Mouse (Mus musculus) adrenal gland, postnatal 10 days (tissue): ENCODE data around the gene Rab11b. TPM values are rescaled to one million over a fixed set of nuclear protein-coding genes. Genes with fewer than 3 reads are reported as not detected.
"Not testable (repeated sequence)": the region's sequence is repeated elsewhere in the genome, so short reads cannot be mapped to it uniquely, and the experiment has no call there.

Source experiments
- DNase-seq: peaks from one replicate; pipeline ENCODE4 v3.0.0; 2021; ENCODE audit warnings: mixed read lengths
- total RNA-seq, 2 experiments: library from RNA; stranded (reverse); gene quantifications; 2 replicates each; pipeline ENCODE4 v1.2.3; 2021

The Rab11b gene
- total RNA-seq, 2 experiments from 2014 or later = 213 to 245 TPM

DNA sequence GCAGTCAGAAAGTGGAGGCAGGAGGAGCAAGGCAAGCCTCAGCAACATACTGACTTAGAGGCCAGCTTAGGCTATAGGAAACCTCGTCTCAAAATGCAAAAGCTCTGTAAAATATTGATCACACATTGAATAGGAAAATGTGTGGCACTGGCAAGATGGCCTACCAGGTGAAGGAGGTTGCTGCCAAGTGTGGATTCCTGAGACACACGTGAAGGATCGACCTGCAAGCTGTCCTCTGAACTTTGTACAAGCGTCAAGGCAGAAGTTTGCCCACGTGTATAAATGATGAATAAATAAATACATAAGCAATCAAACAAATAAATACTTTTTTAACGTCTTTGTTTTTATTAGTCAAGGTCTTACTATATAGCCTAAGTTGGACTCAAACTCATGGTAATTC lies 13.1 kb upstream of the Rab11b start:
- DNase-seq = no peak

DNA sequence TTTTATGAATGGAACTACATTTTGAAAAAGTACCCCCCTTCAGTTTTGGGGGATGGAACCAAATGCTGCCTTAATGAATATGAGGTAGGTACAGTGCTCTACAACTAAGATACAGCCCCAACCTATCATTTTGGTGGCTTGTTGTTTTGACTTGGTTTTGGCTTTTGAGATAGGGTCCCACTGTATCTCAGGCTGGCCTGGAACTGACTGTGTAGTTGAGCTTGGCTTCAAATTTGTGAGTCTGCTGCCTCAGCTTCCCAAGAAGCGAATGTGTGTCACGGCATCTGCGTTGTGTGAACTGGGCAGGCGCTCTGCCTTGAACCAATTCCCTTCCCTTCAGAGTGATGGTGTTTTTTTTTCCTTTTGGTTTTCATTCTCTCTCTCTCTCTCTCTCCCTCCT lies 11.3 kb upstream of the Rab11b start:
- DNase-seq = no peak

GRCm38 (mm10) chr17:33766389-33766788 lies 6.1 kb upstream of the Rab11b start:
- no peak for DNase-seq

DNA sequence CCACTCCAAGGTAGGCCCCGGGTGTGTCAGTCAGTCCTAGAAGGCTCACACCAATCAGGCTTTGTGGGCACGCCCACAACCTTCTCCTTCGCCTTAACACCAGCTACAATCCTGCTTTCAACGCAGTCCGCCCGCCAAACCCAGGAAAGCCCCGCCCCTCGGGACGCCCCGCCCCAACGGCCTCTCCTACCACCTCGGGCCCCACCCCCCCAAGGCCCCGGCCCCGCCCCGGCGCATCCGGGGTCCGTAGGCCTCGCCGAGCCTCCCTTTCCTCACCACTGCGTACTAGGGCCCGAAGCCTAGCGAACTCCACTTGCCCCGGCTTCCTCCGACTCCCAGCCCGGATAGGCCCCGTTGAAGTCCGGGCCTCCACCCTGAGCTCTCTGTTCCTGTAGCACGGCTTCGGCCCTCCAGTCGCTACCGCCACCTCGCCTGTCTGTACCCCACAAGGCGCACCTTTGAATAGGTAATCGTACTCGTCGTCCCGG lies 519 bp downstream of the Rab11b start:
- DNase-seq = peak; percentile 99

- DNase-seq = peak; percentile 78
Observed at GRCm38 (mm10) chr17:33757231-33757630, 3.1 kb downstream of the Rab11b start.

GRCm38 (mm10) chr17:33756108-33756790 lies 4.1 kb downstream of the Rab11b start:
- DNase-seq = peak; percentile 68

DNA sequence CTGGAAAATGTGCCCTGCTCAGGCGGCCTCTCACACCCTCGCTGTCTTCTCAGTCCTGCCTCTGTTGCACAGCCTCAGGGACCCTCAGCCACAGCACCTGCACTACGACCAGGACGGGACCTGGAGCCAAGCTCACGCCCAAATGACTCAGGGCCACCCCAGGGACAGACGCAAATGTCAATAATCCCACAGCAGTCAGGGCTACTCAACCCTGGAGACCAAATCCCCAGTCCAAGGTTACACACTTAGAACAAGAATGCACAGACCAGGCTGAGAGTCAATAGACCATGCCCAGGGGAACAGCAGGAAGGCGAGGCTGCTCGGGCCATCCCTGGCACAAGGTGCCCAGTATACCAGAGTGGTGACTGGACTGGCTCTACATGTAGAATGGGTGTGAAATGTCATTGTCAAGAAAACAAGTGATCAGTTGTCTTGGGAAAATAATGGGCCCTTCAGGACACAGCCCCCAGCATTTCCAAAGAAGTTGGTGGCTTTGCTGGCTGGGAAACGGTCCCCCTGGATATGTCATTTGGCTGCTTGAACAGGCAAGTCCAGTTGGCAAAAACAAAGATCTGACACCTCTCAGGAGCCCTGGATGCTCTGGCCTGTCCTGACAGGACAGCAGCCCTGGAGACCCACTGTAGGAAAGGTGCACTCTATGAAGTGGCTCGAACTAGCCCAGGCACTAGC lies 4.8 kb downstream of the Rab11b start:
- DNase-seq = peak; percentile 81

GRCm38 (mm10) chr17:33754656-33755055 lies 5.7 kb downstream of the Rab11b start:
- no peak for DNase-seq

DNA sequence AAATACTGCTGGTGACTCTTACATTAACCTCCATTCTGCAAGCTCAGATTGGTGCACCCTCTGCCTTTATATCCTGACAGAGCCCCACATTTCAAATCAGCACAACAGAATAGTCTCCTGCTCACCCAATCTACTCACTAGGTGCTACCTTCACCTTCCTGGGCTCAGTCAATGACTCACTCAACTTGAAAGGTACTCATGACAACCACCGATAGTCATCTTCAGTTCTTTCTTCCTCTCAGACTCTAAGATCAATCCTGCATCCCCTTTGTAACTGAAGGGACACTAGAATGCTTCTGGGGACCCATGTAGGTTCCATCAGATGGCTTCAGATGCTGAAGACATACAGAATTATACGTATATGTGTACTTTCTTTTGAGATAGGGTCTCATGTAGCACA lies 8.0 kb downstream of the Rab11b start:
- no peak for DNase-seq

DNA sequence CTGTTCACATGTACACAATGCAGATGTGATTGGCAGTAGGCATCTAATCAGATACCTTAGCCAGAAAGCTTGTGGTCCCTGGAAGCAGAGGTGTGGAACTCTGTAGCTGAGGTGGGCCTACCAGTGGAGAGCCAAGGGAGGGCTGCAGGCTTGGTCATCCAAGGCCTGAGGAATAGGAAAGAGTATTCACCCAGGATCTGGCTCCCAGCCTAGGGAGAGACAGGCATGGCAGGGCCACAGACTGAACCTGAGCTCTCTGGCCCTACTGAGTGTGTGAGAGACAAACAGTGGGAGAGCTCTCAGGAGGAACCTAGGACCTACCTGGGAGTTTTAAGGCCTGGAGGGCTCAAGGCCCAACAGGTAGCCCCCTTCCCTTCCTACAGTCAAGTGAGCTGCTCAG lies 9.1 kb downstream of the Rab11b start:
- peak; percentile 33 for DNase-seq

- peak; percentile 48 for DNase-seq
Observed at GRCm38 (mm10) chr17:33749451-33749850, 10.9 kb downstream of the Rab11b start.

DNA sequence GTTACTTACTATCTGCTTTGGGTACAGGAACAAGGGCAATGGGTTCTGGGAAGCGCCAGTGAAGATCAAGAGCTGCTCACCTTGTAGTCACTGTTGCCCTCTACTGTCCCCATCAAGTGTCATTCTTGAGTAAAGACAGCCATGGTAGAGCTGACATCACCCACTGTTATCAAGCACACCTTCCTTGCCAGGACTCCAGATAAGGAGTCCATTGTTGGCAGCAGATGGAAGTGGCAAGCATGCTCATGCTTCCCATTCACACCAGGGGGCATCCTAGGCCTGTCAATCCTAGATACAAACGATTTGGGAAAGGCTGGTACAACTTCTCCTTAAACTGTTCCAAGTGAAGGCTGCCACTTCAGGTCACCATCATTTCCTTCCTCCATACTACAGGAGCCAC lies 14.3 kb downstream of the Rab11b start:
- DNase-seq = peak; percentile 58

DNA sequence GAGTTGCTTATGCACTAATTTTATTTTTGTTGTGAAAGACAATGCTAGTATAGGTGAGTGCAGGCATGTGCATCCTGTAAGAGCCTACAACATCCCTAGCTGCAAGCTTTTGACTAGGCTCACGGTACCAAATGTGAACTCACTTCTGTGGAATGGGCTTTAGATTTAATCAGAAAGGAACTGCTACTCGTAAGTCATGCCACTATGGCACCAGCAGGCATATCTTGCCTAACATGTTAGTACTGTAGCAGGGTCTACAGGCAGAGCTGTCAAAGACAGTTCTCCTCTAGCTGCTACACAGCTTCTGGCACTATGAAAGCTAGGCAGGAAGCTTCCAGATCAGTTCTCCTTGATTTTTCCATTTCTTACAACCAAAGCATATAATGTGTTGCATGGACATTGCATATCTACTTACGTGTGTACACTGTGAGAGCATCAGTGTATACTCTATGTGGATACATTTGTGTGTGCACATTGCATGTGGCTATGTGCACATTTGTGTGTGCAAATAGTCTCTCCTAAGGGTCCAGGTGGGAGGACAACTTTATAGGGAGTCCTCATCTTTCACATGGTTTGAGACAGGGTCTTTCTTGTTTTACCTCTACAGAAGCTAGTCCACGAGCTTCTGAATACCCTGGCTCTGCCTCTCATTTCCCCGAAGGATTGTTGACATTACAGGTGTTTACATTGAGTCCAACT lies 15.5 kb downstream of the Rab11b start:
- no peak for DNase-seq

DNA sequence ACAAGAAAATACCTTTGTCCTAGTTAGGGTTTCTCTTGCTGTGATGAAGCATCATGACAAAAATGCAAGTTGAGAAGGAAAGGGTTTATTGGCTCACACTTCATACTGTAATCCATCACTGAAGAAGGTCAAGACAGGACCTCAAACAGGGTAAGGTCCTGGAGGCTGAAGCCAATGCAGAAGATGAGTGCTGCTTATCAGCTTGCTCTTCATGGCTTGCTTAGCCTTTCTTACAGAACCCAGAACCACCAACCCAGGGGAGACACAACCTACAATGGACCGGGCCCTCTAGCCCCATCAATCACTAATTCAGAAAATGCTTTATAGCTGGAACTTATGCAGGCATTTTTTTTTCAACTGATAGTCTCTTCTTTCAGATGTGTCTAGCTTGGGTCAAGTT lies 17.9 kb downstream of the Rab11b start:
- DNase-seq = no peak

DNA sequence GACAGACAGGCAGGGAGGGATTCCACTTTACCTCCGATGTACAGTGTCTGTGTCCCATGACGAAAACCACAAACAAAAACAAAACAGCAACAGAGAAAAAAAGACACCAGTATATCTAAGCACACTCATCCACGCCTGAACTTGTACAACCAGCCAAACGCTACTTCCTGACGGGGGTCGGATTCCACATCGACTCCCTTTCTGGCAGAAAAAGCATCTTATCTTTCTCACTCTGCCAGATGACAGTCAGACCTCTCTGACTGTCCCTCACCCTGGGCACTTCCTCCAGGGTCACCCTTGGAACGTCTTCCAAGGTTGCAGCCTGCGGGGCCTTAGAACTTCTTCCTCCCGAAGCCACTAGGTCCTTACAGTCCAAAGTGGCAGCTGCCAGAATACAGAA lies 26.8 kb downstream of the Rab11b start:
- not testable (repeated sequence) for DNase-seq

GRCm38 (mm10) chr17:33732556-33733083 lies 27.7 kb downstream of the Rab11b start:
- DNase-seq = not testable (repeated sequence)

DNA sequence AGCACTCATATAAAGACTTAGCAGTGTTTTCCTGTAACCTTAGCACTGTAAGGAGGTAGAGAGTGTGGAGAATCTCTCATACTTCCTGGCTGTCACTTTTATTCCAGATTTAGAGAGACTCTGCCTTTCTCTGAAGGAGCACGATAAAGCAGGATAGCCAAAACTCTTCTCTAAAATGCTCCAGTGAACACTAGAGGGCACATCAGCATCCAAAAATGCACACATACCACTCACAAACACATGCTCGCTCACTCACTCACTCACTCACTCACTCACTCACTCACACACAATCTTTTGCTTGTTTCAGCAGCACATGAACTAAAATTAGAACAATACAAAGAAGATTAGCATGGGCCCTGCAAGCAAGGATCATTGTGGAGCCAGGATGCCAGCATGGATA lies 31.1 kb downstream of the Rab11b start:
- DNase-seq = no peak

- no peak for DNase-seq
Observed at GRCm38 (mm10) chr17:33728396-33728795, 31.9 kb downstream of the Rab11b start.

DNA sequence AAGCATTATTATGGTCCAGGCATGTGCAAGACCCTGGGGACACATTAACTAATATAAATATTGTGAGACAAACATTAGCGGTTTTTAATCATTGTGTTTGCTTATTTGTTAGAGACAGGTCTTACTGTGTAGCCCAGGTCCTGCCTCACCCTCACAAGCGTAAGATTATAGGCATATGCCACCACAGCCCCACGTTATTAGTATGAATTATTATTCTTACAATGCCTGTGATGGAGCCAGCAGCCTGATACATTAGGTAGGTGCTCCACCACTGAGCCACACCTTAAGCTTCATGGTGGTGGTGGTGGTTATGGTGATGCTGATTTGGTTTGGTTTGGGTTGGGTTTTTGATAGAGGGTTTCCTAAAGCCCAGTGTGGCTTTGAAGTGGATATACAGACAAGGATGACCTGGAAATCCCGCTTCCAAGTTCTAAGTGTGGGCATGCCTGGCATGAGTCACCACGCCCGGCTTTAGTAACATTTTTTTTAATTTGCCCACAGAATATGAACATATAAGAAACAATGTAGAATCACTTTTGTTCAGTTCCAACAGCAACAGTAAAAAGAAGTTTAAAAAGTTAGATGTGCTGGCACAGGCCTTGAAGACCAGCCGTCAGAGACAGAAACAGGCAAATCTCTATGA lies 40.5 kb downstream of the Rab11b start:
- no peak for DNase-seq

DNA sequence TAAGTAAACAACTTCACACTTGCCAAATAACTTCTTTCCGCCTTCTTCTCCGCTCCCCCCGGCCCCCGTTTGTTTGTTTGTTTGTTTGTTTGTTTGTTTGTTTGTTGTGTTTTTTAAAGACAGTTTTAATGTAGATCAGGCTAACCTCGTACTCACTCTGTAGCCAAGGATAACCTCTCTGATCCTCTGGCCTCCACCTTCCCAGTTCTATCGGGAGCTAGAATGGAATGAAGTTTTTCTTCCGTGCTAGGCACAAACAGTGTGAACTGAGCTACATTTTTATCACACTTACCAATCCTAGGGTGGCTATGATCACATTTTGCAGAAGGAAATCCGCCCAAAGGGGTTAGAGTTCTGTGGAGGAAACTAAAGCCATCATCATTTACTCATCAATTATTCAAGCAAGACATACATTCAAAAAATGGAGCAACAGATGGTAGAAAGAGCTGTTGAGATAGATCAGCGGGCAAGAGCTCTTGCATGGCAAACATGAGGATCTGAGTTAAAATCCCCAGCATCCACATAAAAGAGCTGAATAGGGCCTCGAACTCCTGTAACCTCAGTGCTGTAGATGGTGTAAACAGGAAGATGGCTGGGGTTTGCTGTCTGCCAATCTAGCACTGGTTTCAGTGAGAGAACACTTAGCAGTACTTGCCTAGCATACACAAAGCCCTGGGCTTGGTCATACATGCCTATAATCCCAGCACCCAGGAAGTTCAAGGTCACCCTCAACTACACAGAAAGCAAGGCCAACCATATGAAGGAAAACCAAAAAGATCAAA lies 41.2 kb downstream of the Rab11b start:
- no peak for DNase-seq

- peak; percentile 99 for DNase-seq
Observed at GRCm38 (mm10) chr17:33718384-33718881, 41.9 kb downstream of the Rab11b start, which contains the start of gene March2. Gene March2 (minus strand): TSS chr17:33718670.
